Mouse (Mus musculus) CD8-positive naive resting alpha-beta T cell, adult 2 months (primary cell): ENCODE measurements around the gene Pifo.
A peak's percentile ranks its signal among the peaks of the same experiment; 100 is the strongest.
"Not testable (repeated sequence)": the region's sequence is repeated elsewhere in the genome, so short reads cannot be mapped to it uniquely, and the experiment has no call there.

ENCODE experiments used
- DNase-seq, 2 experiments: peaks; one replicate each; pipeline ENCODE4 v3.0.0; 2022; ENCODE audit warnings: low read depth in 2 of 2, low spot score in 2 of 2

Gene Pifo

DNA sequence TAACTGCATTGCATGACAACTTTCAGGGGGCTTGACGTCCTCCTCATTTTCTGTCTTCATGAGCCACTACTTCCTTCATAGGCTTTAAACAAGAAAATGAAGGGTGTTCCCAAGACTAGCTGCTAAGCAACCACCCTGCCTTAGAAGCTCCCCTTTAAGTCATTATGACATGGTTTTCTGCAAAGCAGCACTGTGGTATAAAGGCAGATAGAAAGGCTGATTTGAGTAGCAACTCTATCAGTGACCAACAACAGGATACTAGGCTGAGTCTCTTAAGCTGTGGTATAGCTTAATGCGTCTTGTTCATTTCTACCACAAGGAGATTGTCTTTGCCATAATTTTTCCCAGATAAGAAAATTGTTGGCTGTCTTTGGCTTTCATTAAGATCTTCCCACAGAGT is at the start of gene Pifo:
Pifo (minus strand) TSS at position 101 of the 400 bp plus-strand sequence.
- DNase-seq: no peak

DNA sequence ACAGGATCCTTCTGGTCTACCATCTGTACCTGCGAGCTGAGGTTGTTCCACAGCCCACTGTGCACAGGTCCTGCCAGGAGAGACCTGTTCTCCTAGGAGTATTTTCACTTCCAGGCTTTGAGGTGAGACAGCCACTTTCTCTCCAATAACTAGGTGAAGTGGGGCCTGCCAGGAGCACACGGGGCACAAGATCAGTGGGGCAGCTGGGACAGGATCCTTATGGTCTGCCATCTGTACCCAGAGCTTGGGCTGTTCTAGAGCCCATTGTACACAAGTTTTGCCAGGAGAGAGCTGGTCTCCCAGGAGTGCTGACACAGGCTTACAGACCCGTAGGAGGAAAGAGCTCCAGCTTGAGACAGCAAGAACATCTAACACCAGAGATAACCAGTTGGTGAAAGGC is 43.5 kb upstream of the Pifo start:
- no peak for DNase-seq

DNA sequence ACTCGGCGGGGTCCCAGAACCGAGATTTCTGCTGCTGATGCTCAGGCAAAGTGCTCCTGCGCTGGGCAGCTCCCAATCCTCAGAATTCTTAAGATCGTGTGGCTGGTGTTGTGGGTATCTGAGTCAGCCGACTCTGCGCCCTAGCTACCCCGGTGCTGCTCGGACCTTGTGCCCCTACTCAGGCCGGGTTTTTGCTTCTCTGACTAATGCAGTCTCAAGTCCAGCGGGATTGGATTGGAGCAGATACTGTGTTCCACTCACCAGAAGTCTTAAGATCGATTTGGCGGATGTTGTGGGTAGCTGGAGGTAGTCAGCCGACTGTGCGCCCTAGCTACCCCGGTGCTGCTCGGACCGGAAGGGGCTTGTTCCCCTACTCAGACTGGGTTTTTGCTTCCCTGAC is 37.5 kb upstream of the Pifo start:
- DNase-seq: no peak

DNA sequence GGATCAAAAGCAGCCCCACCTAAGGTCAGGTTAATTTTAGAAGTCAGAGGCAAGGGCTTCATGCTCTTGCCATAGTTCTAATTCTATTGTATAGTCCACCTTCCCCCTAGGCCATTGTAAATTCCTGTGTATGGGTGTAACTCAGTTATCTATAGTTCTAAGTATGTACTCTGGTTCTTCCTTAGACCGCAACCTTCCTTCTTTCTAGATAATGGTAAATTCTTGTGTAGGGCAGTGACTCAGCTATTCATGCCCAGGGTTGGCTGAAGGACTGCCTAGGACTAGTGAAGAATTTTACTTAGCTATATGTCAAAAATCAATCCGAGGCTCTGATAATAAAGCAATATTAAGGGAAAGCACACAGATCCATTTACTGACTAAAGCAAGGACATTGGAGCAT is 25.9 kb upstream of the Pifo start:
- no peak for DNase-seq

DNA sequence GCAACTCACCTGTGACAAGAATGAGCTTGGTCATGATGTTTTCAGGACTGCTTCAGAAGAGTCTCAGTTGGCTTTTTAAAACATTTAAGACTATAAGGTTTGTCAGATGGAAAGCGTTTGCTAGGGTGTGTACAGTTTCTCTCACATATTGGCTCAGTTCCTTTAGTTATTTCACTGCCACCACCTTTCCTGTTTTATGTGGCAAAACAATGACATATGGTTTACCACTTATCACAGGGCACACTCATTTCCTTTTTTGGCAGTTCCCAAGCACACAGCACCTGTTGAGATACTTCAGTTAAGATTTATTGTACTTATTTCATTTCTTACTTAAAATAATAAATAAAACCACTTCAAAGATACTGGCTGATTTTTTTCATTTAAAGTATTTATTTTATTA is 18.3 kb upstream of the Pifo start, which contains the start of gene Chil5:
Chil5 (minus strand) TSS at position 34 of the 400 bp plus-strand sequence.
- DNase-seq: peak; percentile 3

GRCm38 (mm10) chr3:106024135-106024534 is 9.7 kb upstream of the Pifo start:
- DNase-seq: no peak

DNA sequence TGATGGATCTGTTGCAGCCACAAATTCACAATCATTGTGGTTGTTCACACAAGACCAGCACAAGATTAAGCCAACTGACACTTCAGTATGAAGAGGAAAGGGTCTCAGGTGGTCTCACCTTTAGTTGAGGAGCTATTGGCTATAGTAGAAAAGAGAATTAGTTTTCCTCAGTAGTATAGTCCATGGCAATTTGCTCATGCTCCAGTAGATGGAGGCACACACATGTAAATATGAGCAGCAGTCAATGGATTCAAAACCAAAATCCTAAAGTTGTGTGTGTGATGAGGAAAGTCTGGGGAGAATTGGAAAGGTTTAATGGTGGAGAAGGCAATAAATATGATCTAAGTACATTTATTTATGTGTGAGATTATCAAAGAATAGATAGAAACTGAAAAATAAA is 7.4 kb upstream of the Pifo start:
- no peak for DNase-seq

GRCm38 (mm10) chr3:106003360-106003759 is 11.1 kb downstream of the Pifo start:
- not testable (repeated sequence) for DNase-seq

GRCm38 (mm10) chr3:106001416-106002370 is 12.8 kb downstream of the Pifo start:
- peak; percentile 5 to 19 for DNase-seq

DNA sequence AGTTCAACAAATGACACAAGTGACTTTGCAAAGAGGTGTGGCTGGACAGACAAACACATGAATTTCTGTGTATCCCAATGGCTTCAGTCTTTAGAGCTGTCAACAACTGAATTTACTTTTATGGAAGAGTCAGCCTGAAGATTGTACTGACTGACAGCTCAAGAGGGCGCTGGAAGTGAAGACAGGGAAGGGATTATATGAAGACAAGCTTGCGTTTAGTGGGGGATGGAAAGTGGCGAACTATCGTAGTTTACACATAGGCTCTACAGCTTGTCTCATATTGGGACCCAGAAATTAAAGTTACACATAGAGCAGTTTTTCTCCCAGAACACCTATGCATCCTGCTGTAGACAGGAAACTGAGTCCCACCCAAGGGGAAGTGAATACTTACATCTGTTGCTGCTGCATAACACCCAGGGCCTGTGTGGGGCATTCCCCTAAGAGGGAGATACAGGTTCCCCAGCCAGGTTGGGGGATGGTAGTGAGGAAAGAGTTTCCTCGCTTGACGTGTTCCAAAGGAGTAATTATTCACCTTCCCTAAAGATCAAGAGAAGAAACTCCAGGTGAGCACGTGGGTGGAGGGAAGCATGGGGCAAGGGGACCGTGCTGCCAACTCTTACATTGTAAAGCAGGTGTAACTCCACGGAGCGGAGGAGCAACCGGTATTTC is 13.6 kb downstream of the Pifo start:
- DNase-seq: no peak

- DNase-seq: no peak
Observed at GRCm38 (mm10) chr3:105994730-105995129, 19.7 kb downstream of the Pifo start.

DNA sequence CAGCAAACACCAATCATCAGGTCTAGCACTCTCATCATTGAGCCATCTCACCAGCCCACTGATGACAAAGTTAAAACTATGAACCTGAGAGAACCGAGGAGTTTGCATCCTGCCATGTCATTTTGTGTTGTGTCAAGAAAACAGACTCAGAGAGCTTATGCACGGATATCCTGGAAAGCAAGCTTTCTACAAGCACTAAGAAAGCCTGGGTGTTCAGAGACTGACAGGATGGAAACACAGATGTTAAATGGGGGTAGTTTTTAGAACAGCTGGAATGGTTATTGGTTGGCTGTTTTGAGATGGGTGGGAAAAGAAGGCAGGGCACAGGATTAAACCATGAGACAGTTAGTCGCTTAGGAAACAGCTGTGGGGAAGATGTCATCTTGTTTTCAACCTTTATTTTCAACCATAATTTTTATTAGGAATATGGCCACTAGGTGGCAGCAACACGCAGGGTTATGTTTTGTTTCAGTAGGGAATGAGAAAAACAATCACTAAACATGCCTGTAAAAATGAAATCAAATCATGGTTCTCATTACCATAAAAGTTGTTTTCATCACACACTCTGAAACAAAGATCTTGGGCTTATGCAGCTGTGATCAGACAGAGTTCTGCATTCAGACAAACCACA is 22.7 kb downstream of the Pifo start:
- DNase-seq: peak; percentile 44 to 72

- DNase-seq: not testable (repeated sequence)
Observed at GRCm38 (mm10) chr3:105989611-105990010, 24.8 kb downstream of the Pifo start.

- no peak for DNase-seq
Observed at GRCm38 (mm10) chr3:105974174-105974573, 40.3 kb downstream of the Pifo start.

GRCm38 (mm10) chr3:105973411-105973810 is 41.0 kb downstream of the Pifo start, which contains the start of gene Ovgp1:
TSS of gene Ovgp1 (plus strand) at chr3:105973711.
- DNase-seq: no peak

- DNase-seq: no peak
Observed at GRCm38 (mm10) chr3:105971831-105972446, 42.5 kb downstream of the Pifo start.

DNA sequence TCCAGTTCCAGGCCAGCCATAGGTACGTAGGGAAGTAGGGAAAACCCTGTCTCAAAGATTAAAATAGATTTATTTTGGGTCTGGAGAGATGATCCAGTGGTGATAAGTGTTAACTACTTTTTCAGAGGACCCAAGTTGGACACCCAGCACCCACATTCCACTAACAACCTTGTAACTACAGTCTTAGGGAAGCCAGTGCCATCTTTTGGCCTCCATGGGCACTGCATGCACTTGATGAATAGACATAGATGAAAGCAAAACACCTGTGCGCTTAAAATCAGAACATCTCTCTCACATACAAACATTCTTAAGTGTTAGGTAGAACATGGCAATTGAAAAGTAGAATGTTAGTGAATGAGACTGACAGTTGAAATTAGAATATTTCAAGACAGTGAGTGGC is 53.7 kb downstream of the Pifo start:
- no peak for DNase-seq

- DNase-seq: no peak
Observed at GRCm38 (mm10) chr3:105959999-105960398, 54.4 kb downstream of the Pifo start, which contains the start of gene Atp5f1. TSS of gene Atp5f1 (minus strand) at chr3:105960099.

DNA sequence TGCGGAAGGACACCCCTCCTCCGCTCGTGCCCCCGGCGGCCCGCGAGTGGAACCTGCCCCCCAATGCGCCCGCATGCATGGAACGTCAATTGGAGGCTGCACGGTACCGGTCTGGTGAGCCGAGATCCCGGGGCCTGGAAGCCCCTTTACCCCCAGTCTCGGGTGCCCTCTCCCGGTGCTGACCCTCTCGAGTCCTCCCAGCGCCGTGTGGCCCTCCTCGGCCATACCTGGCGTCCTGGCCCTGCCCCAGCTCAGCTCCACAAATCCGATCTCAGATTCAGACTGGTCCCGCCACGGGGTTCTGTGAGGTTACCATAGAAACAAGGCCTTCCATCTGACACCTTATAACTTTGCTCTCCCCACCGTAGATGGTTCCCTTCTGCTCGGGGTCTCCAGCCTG is 54.9 kb downstream of the Pifo start:
- DNase-seq: no peak

GRCm38 (mm10) chr3:105958974-105959580 is 55.4 kb downstream of the Pifo start, which contains the start of gene Wdr77:
TSS of gene Wdr77 (plus strand) at chr3:105959369.
- peak; percentile 96 to 97 for DNase-seq

GRCm38 (mm10) chr3:105958204-105958603 is 56.2 kb downstream of the Pifo start:
- no peak for DNase-seq
